Mouse (Mus musculus): ENCODE results near the gene Cyp17a1. TPM values are rescaled to one million over a fixed set of nuclear protein-coding genes. Genes with fewer than 3 reads are reported as not detected.
A peak's percentile ranks its signal among the peaks of the same experiment; 100 is the strongest.

Gene Cyp17a1
- polyA plus RNA-seq, 1 experiment = 0.06 TPM

GRCm38 (mm10) chr19:46701156-46701555 lies 28.2 kb upstream of the Cyp17a1 start:
- no peak for DNase-seq
- no peak for TF ChIP-seq POLR2A (IDR thresholded peaks at IDR 0.05; ENCODE audit: borderline replicate concordance, extremely low read depth, low read depth, low read length)
- TF ChIP-seq CTCF (IDR thresholded peaks at IDR 0.05; ENCODE audit: insufficient read depth, low read length) = no peak
- Histone ChIP-seq H3K4me1 (ENCODE audit: control insufficient read depth, insufficient read depth, low read length) (no peaks in the 10 kb centered on the region), H3K4me3 (replicated peaks; ENCODE audit: extremely low read depth, low read depth, low read length) (no peak overlapping the region)
- WGBS = 74% methylated on average over 9 of the region's 9 CpGs

DNA sequence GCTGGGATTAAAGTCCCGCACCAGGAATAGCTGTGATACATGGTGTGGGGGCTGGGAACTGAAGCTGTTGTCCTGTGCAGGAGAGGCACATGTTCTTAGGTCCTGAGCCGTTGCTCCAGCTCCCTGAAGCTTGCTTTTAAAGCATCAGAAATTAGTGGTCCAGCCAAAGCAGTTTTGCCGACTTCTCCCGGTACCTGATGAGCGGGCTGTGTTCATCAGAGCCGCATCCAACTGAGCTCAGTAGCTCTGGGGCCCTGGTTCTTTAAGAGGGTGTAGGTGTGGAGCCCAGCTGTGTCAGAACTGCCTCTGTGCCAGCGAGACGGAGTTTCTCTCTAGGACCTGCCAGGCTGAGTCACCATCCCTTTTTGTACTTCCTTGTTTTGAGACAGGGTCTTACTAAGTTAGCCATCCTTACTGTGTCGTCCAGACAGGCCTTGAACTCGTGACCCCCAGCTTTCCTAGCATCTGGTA lies 26.1 kb upstream of the Cyp17a1 start:
- 67% methylated on average over 10 of the region's 10 CpGs for WGBS
- DNase-seq = no peak
- Histone ChIP-seq H3K4me1 (ENCODE audit: control insufficient read depth, insufficient read depth, low read length) (no peaks in the 10 kb centered on the region), H3K4me3 (replicated peaks; ENCODE audit: extremely low read depth, low read depth, low read length) (no peak overlapping the region)
- TF ChIP-seq CTCF (IDR thresholded peaks at IDR 0.05; ENCODE audit: insufficient read depth, low read length) (no peak), POLR2A (IDR thresholded peaks at IDR 0.05; ENCODE audit: borderline replicate concordance, extremely low read depth, low read depth, low read length) (no peak)

GRCm38 (mm10) chr19:46697840-46698517 lies 25.0 kb upstream of the Cyp17a1 start:
- H3K4me1 ChIP-seq (ENCODE audit: control insufficient read depth, insufficient read depth, low read length) = no peaks in the 10 kb centered on the region
- TF ChIP-seq CTCF (IDR thresholded peaks at IDR 0.05; ENCODE audit: insufficient read depth, low read length) (no peak), POLR2A (IDR thresholded peaks at IDR 0.05; ENCODE audit: borderline replicate concordance, extremely low read depth, low read depth, low read length) (no peak)
- WGBS = 58% methylated on average over 19 of the region's 19 CpGs
- no peak overlapping the region for H3K4me3 ChIP-seq (replicated peaks; ENCODE audit: extremely low read depth, low read depth, low read length)
- no peak for DNase-seq

- no peak for DNase-seq
- TF ChIP-seq POLR2A (IDR thresholded peaks at IDR 0.05; ENCODE audit: borderline replicate concordance, extremely low read depth, low read depth, low read length) (no peak), CTCF (IDR thresholded peaks at IDR 0.05; ENCODE audit: insufficient read depth, low read length) (no peak)
- WGBS = 91% methylated on average over 7 of the region's 7 CpGs
Measured at GRCm38 (mm10) chr19:46696943-46697342, 24.0 kb upstream of the Cyp17a1 start.

DNA sequence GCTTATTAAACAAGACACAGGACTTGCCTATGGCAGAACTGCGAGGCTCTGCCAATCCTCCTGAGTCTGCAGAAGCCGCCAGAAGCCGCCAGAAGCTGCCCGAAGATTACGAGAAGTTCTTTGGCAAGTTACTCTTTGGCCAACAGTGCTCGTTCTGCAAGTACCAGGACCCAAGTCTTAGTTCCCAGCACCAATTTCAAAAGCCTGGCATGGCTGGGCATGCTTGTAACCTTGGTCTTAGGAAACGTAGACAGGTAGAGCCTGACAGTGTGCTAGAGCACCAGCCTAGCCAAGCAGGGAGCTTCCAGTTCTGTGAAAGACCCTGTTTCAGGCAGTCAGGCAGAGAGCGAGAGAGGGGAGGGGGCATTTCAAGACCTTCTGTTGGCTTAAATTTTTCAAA lies 23.5 kb upstream of the Cyp17a1 start:
- DNase-seq = no peak

More at GRCm38 (mm10) chr19:46696943-46697342, 24.0 kb upstream of the Cyp17a1 start:
- no peak overlapping the region for H3K4me3 ChIP-seq (replicated peaks; ENCODE audit: extremely low read depth, low read depth, low read length)
- no peaks in the 10 kb centered on the region for H3K4me1 ChIP-seq (ENCODE audit: control insufficient read depth, insufficient read depth, low read length)

GRCm38 (mm10) chr19:46693146-46693545 lies 20.2 kb upstream of the Cyp17a1 start:
- peaks cover 2% of the 10 kb centered on the region for H3K4me1 ChIP-seq (ENCODE audit: control insufficient read depth, insufficient read depth, low read length)
- no peak overlapping the region for H3K4me3 ChIP-seq (replicated peaks; ENCODE audit: extremely low read depth, low read depth, low read length)
- WGBS = 76% methylated on average over 4 of the region's 4 CpGs
- no peak for TF ChIP-seq POLR2A (IDR thresholded peaks at IDR 0.05; ENCODE audit: borderline replicate concordance, extremely low read depth, low read depth, low read length)
- no peak for TF ChIP-seq CTCF (IDR thresholded peaks at IDR 0.05; ENCODE audit: insufficient read depth, low read length)
- no peak for DNase-seq

More for the DNA sequence above, 23.5 kb upstream of the Cyp17a1 start:
- 96% methylated on average over 8 of the region's 8 CpGs for WGBS
- no peaks in the 10 kb centered on the region for H3K4me1 ChIP-seq (ENCODE audit: control insufficient read depth, insufficient read depth, low read length)
- TF ChIP-seq POLR2A (IDR thresholded peaks at IDR 0.05; ENCODE audit: borderline replicate concordance, extremely low read depth, low read depth, low read length) (no peak), CTCF (IDR thresholded peaks at IDR 0.05; ENCODE audit: insufficient read depth, low read length) (no peak)
- no peak overlapping the region for H3K4me3 ChIP-seq (replicated peaks; ENCODE audit: extremely low read depth, low read depth, low read length)

GRCm38 (mm10) chr19:46691078-46691477 lies 18.1 kb upstream of the Cyp17a1 start:
- Histone ChIP-seq H3K4me3 (replicated peaks; ENCODE audit: extremely low read depth, low read depth, low read length) (no peak overlapping the region), H3K4me1 (ENCODE audit: control insufficient read depth, insufficient read depth, low read length) (peaks cover 2% of the 10 kb centered on the region)
- no peak for DNase-seq
- TF ChIP-seq CTCF (IDR thresholded peaks at IDR 0.05; ENCODE audit: insufficient read depth, low read length) (no peak), POLR2A (IDR thresholded peaks at IDR 0.05; ENCODE audit: borderline replicate concordance, extremely low read depth, low read depth, low read length) (no peak)
- WGBS = 51% methylated on average over 2 of the region's 2 CpGs

DNA sequence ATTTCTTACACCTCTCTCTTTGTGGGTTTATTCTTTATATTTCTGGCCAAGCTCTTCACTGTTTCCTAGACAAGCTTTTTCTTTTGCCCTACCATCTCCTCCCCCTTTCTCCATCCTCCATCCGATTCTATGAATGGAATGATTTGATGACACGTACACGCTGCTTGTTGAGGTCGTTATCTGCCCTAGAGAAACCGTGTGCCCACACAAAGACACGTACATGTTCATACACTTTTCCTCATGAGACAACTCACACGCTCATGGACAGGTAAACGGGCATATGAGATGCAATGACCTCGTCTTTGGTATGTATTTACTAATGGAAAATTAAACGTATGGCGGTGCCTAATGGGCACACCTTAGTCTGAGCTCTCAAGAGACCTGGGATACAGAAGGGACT lies 17.4 kb upstream of the Cyp17a1 start:
- peaks cover 2% of the 10 kb centered on the region for H3K4me1 ChIP-seq (ENCODE audit: control insufficient read depth, insufficient read depth, low read length)
- DNase-seq = no peak
- H3K4me3 ChIP-seq (replicated peaks; ENCODE audit: extremely low read depth, low read depth, low read length) = peak overlapping the region; percentile 100
- WGBS = 74% methylated on average over 11 of the region's 11 CpGs
- no peak for TF ChIP-seq CTCF (IDR thresholded peaks at IDR 0.05; ENCODE audit: insufficient read depth, low read length)
- no peak for TF ChIP-seq POLR2A (IDR thresholded peaks at IDR 0.05; ENCODE audit: borderline replicate concordance, extremely low read depth, low read depth, low read length)

DNA sequence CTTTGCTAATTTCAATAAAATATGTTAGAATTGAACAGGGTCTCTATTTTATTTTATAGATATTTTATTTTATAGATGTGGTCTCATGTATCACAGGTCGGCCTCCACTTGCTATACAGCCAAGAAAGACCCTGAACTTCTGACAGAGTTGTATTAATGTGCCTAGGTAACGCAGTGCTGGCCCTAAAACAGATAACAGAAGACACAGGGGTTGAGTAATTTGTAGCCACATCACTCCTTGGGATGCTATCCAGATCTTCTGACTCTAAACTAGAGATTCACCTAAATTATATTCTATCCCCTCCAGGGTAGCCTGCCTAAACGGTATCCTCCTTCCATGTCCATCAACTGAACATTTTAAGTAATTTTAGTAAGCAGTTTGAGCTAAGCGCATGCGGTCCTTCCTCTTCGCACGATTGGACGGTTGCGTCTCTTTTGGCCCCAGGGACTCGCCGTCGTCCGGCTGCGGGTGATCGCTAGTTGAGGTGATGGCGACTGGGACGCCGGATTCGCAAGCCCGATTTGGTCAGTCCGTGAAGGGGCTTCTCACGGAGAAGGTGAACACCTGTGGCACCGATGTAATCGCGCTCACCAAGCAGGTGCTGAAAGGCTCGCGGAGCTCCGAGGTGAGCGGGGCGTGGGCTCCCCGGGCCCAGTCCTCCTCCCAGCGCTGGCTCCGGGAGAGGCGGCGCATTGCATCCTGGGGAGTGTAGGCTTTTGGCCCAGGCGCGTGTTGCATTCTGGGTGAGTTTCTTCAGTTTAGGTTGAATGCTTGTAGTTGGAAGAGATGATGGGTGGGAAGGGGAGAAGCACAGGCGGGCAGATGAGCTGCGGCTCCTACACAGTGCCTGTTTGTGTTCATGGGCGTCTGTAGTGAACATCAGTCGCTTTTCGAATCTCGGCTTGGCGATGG lies 16.7 kb upstream of the Cyp17a1 start, which contains the start of gene Borcs7:
Gene Borcs7 (plus strand): TSS at position 447 of the 913 bp plus-strand sequence.
- DNase-seq = peak; percentile 90
- 3% methylated on average over 44 of the region's 44 CpGs for WGBS
- TF ChIP-seq POLR2A (IDR thresholded peaks at IDR 0.05; ENCODE audit: borderline replicate concordance, extremely low read depth, low read depth, low read length) = peak; percentile 56; the same call in 1 of the 2 replicates
- TF ChIP-seq CTCF (IDR thresholded peaks at IDR 0.05; ENCODE audit: insufficient read depth, low read length) = no peak
- Histone ChIP-seq H3K4me1 (ENCODE audit: control insufficient read depth, insufficient read depth, low read length) (peaks cover 2% of the 10 kb centered on the region), H3K4me3 (replicated peaks; ENCODE audit: extremely low read depth, low read depth, low read length) (peak within 1 kb of the TSS; percentile 100)
